Mouse (Mus musculus): ENCODE data around the gene Wdr37.

- TF ChIP-seq CTCF (IDR thresholded peaks at IDR 0.05; ENCODE audit: borderline replicate concordance, insufficient read depth, low read depth, low read length) (no peak), POLR2A (IDR thresholded peaks at IDR 0.05; ENCODE audit: borderline replicate concordance, insufficient read depth, low read length) (no peak)
These were observed 30.8 kb downstream of the Wdr37 start for GRCm38 (mm10) chr13:8840941-8841340.

All from cerebellum, adult 2 months (tissue).